Mouse (Mus musculus) spleen, adult 18-20 months (tissue): ENCODE measurements around the gene Sec31a.

Experiments used
- DNase-seq, 2 experiments: peaks; one replicate each; pipeline ENCODE4 v3.0.0; 2022; ENCODE audit warnings: mixed read lengths in 2 of 2

Sec31a gene

DNA sequence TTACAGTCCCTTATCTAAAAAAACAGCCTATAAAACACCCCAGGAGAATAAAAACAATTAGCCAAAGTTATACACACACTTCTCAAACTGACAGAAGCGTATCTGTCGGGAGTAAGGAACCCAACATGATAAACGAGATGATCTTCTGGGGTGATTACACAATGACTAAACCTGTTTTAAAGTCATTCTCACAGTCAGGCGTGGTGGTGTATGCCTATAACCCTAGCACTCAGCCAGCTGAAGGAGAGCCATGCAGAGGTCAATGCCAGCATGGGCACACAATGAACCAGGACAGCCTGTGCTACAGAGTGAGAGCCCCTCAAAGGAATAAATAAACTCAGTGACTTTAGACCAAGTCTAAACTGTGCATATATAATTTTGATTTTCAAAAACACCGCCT, 7.5 kb downstream of the Sec31a start:
- DNase-seq = no peak

DNA sequence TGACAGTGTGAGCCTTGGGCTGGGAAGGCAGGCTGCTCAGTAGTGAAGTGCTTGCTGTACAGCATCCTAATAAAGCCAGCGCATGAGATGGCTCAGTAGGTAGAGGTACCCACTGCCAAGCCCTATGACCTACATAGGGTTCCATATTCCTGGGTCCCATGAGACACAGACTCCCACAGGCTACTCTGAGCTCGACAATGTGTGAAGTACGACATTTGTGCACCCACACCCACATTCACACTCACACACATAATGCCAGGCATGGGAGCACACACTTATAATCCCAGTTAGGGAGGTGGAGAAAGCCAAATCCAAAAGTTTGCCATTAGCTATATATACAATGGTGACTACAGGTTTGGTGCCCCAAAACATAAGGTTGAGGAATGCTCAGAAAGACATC, 19.3 kb downstream of the Sec31a start:
- no peak for DNase-seq

DNA sequence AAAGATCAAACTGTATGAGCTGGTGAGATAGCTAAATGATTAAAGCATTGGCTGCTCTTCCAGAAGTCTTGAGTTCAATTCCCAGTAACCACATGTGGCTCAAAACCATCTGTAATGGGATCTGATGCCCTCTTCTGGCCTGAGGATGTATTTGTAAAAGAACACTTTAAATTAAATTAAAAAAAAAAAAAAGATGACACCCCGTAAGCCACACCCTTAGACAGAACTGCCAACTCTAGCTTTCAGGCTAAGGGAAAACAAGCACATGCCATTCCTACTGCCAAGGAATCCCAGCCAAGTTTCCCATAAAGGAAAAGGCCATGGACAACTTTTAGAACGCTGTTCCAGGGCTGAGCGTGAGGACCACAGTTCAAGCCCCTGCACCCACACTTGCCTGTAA, 22.4 kb downstream of the Sec31a start:
- DNase-seq = no peak

DNA sequence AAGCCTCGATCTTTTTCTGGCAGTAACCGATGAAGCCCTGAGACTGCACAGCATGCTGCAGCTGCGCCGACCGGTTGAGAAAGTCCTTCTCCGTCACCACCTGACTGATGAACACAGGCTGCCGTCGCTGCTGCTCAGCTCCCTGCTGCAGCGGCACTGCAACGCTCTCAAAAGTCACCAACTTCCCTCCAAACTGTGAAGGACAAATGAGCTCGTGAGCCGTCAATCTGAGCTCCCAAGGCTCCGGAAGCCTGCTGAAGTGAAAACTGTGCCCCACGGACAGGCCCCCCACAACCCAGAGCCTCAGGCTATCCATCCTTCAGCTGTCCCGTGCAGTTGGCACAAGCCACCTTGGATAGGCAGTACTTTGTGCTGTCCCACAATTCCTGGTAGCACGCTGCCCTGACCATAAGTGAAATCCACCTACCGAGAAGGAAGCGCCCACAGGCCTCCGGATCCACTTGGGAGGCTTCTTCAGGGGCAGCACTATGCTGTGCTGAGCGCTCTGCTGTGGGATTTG, 23.5 kb downstream of the Sec31a start:
- no peak for DNase-seq

DNA sequence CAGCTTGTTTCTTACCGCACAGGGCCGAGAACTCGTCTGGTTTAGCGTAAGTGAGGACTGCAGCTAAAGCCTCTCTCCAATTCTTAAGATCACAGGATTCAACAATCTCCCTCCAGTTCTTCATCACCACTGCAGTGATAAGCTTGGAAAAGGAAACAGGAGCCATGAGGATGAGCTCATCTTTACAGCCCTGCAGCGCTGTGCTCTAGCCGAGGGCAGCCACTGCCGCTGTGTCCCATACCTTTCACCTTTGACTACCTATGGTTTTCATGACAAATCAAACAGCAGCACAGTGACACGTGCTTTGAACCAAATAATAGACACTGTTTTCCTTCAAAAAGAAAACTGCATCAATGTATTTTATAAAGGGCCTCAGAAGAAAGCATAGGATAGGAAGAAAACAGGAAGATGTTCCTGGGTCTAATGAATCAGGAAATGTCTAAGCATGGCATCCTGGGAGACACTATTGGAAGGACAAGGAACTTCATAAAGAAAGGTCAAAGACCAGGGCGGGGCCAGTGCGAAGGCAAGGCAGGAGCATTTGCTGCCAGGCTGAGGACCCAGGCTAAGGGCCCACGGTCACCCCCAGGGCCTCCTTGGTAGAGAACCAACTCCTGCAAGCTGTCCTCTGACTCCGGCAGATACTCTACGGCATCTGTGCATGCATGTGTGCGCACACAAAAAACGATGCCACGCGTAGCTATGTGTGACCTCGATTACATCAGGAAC, 32.1 kb downstream of the Sec31a start:
- no peak for DNase-seq

DNA sequence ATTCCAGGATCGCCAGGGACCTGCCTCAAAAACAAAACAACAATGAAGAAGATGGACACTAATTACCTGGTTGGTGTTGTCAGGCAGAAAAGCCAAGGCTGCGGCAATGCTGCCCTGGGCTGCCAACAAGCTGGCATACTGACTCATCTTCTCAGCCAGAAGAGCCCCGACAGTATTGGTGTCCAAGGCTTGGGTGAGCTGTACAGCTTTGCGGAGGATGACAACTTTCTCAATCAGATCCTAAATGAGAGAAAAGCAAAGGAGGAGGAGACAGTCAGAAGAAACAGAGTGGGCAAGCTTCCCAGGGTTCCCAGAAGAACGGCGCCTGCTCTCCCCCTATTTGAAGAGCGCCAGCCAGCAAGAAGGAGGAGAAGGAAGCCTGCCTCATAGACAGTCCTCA, 34.9 kb downstream of the Sec31a start:
- DNase-seq = no peak

DNA sequence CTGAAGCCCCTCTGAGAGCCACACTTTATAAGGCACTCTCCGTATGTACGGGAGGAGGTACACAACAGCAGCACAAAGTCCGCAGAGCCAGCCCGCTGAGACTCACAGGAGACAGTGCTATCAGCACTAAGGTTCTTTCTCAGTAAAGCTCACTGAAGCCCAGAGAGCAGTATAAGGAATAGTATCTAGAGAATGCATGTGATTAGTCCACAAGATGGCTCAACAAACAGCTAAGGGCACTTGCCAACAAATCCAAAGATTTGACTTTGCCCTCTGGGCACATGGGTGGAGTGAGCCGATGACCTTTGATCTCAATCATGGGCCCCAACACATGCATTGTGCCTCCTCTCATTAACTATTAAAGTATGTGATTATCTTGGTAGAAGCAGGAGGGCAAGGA, 35.8 kb downstream of the Sec31a start:
- DNase-seq = no peak

DNA sequence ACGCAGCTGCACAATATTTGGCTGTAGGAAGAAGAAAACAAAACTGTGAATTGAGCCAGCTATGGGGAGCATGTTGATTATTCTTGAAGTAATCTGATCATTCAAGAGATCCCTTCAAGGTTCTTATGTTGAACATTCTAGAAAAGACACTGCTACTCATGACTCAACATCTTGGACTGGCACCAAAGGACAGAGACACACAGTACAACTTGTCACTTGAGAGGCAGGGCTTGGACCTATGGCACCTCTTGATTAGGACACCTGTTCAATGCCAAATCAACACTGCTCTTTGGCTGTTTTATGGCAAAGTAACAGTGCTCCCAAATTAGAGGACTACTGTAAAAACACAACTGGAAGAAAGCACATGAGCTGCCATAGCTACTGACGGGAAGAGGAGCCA, 37.1 kb downstream of the Sec31a start:
- DNase-seq = no peak

DNA sequence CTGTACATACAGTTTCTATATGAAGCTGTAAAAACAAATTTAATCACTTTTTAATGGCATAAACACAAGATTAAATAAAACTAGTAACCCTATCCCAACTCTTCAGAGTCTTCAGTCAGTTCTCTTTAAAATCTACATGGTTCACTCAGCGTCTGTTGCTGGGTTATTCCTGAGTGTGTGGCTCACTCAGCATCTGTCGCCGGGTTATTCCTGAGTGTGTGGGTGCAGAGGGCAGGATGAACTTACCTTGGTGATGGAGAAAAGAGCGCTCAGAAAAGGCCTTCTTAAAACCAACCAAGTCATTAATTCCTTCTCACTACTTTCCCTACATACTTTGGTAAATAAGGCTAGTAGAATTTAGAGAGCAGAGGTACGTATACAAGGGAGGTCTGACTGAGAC, 37.8 kb downstream of the Sec31a start:
- no peak for DNase-seq

DNA sequence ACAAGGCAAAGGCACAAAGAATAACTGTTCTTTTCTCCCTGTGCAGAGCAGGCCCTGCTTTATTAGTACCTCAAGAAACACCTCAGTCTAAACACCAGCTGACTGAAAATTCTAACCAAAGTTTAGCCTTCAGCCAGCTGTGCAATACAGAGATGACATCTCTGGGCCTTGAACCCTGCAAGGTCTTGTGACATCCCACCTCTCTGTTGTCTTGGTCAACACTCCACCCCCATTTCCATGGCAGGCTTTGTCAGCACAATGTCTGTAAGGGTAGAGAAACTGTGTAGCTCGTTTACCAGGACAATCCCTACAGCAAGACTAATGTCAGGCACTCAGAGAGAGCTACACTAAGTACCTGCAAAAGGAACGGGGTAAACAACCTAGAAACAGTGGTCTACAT, 38.7 kb downstream of the Sec31a start:
- no peak for DNase-seq

DNA sequence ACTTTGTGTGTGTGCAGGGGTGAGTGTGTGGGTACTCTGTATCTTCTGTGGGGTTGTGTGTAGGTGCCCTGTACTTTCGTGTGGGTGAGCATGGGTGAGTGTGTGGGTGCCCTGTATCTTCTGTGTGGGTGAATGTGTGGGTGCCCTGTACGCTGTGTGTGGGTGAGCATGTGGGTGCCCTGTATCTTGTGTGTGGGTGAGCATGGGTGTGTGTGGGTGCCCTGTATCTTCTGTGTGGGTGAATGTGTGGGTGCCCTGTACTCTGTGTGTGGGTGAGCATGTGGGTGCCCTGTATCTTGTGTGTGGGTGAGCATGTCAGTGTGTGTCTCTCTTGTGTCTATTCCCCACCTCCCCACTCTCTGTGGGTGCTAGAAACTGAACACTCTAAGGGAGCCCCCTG, 41.3 kb downstream of the Sec31a start:
- no peak for DNase-seq

DNA sequence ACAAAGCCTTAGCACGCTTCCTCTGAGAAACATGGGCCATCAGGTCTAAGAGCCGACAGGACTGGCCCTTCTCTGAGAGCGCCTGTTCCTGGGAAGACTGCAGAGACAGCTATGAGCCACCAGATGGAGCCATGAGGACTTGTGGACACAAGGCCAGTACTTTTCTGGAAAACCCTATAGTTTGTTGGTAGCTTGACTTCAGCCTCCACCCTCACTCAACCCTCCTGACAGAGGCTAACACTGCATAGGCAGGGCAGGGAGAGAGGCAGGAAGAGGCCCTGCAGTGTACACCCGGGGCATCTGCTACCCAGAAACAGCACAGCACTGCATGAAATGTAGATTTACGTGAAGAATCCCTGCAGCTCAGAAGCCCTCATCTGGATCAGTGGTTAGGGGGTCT, 42.1 kb downstream of the Sec31a start:
- DNase-seq = peak in 1 of 2 experiments; percentile 16

DNA sequence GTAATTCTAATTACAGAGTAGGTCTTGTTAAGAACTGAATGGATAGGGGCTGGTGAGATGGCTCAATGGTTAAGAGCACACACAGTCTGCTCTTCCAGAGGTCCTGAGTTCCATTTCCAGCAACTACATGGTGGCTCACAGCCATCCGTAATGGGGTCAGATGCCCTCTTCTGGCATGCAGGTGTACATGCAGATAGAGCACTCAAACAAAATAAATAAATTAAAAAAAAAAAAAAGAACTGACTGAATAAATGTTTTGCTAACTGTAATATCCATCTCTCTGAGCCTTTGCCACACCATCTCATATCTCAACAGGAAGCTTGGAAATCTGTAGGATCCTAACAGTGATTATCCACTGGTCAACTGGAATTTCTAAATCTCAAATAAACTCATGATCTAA, 45.1 kb downstream of the Sec31a start:
- DNase-seq = no peak

DNA sequence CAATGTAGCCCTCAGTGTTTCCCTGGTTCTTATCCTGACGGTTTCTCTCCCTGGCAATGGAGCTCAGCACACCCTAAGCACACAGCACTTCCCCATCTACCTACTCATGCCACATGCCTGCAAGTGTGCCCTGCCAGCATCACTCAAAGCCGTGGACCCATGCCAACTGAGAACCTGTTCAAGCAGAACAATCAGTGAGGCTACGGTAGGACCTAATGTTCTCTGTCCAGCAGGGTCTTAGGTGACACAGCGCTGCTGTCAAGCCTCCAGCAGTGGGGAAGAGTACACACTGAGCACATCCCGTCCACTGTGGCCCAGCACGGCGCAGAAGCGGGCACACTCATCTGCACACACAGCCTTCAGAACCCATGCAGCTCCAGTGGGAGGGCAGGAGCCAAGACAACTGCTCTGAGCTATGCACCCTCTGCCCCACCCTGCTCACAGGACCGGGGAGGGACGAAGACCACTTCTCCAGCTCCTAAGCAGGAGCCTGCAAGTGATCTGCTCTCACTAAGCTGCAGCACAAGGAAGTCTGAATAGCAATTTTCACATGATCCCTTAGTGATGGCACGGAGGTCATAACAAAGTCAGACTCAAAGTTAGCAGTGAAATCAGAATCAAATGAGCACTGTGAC, 46.1 kb downstream of the Sec31a start:
- no peak for DNase-seq

DNA sequence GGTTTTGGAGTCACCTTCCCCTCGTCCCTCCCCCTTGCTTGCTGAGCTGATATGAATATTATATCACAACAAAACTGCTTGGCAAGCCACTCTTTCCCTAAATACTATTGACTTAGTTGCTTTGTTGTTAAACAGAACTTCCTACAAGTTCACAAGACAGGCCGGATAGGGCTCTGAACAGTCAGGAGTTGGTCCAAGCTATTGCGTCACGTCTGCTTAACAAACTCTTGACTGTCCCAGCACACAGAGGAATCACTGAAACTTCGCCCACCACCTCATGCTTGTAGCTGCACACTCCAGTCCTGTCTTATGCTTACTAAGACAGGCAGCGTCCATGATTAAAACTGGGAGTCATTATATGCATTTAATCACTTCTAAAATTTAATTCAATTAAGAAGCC, 46.9 kb downstream of the Sec31a start:
- DNase-seq = no peak

DNA sequence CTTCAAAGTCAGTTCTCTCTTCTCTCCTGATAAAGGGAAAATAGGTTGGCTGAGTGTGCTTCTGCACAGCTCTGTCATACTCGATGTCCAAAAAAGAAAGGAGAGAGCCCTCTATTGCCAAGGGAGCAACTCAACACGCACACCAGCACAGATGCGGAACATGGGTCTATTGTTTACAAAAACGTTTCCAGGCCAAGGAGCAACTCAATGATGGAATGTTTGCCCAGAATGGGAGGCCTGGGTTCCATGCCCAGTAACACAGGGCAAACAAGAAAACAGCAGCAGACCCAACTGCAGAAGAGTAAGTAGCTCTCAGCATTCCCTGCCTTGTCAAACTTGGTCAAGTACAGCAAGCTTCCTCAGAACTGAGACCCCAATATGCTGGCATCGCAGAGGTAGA, 47.5 kb downstream of the Sec31a start:
- DNase-seq = no peak

DNA sequence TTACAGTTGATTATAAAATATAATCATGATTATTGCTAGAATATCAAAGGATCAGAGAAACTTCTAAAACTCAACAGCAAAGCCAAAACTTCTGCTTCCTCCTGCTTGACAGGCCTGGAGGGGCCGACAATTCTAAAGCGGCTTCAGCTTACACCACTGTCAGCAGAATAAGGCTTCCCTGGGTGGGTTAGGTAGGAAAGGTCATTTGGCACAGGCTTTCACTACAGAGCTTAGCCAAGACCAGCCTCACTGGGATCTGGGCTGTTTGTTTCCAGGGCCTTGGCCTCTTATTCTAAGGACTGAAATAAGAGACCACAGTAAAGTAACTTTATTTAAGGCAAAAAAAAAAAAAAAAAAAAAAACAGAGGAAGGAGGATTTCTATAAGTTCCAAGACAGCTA, 49.0 kb downstream of the Sec31a start:
- no peak for DNase-seq

DNA sequence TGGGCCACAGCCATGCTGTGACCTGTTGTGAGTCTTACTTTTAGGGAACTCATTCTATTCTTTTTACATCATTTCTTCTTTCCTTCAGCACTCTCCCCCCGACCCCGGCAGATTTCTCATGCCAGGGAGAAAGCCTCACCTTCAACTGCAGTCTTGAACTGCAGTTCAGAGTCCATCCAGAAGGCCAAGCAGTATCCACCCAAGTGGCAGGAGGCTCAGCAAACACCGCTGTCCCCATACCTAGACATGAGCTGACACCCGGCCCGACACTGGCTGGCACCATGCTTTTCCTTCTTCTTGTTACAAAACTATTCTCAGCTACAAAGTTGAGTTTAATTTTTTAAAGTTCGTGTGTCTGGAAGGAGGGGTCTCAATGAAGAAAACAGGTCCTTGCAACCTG, 55.7 kb downstream of the Sec31a start:
- no peak for DNase-seq

DNA sequence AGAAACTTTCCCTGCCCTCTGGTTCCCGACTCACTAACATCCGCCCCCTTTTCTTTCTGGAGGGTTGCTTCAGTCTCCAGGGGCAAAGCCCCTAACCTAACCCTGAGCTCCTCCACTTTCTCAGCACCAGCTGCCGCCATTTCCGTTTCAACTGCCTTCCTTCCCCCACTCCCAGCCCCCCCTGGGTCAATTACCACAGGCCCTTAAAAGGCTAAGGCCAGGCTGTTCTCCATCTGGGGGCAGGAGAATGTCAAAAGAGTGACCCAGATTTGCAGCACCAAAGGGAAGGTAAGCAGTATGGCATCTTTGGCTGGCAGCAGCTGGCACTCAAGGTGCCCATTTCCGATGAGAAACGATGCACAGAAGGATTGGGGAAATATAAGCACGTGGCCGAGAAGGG, 57.7 kb downstream of the Sec31a start:
- DNase-seq = peak in 1 of 2 experiments; percentile 14

DNA sequence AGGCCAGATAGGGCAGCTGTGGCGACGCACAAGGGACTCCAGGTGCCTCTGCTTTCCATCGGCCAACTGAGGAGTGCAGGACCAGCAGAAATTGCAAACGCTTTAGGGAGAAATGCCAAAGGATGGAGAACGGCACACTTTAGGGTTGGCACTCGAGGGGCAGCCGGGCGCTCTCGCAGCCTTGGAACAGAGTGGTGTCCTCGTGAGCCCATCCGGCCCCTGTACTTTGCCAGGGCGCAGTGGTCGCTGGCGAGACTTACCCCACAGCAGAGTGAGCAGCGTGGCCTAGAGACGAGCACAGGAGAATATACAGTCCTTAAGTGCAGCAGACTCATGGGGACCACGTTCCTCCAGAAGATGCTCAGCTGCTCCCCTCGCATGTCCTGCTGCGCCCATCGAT, 61.4 kb downstream of the Sec31a start:
- DNase-seq = no peak

DNA sequence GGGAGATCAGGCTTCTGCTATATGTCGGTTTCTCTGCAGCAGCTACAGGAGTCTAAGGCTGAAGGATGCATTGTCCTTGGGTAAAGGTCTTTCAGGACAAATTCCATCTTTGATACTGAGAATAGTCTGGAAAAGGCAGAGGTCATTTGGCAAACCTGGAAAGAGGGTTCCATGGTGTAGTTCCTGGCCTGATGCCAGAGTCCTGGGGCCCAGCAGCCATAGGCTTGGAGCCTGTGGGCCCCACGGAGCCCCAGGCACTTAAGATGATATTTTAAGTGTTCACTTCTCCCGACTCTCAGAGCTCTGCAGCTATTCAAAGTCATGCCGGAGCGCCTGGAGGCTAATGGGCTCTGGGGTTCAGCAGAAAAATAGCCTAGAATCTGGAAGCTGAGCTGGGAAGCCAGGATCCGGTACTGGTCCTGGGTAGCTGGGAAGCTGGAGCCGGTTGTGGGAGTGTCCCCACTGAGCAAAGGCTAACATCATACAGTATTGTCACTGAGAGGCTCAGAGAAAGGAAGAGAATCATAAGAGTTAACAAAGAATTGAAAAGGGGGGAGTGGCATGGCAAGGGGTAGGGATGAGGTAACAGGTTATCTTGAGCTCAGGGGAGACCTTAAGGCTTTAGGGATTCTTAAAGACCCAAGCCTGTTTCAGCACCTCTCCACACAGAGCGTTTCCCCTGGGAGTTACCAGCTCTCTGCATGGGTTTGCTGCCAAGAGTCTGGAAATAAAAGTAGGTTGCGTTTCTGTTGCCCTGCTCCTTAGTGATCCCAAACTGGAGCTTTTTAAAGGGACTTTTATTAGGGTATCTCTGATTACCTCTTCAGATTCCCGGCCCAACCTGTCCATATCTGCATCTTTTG, 62.8 kb downstream of the Sec31a start:
- DNase-seq = no peak

DNA sequence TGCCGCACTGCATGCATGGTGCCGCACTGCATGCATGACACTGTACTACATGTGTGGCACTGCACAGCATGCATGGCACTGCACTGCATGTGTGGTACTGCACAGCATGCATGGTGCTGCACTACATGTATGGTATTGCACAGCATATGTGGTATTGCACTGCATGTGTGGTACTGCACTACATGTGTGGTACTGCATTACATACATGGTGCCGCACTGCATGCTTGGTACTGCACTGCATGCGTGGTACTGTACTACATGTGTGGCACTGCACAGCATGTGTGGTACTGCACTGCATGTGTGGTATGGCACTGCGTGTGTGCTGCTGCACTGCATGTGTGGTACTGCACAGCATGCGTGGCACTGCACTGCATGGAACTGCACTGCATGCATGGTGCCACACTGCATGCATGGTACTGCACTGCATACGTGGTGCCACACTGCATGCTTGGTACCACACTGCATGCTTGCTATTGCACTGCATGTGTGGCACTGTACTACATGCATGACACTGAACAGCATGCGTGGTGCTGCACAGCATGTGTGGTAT, 65.1 kb downstream of the Sec31a start:
- no peak for DNase-seq
